Mouse (Mus musculus): ENCODE results near the gene Spag9. TPM values are rescaled to one million over a fixed set of nuclear protein-coding genes. Genes with fewer than 3 reads are reported as not detected.
A peak's percentile ranks its signal among the peaks of the same experiment; 100 is the strongest.

Spag9 gene
- polyA plus RNA-seq, 1 experiment from 2014 or later, result 40.4 TPM

- Histone ChIP-seq H3K9ac (ENCODE audit: low read depth, low read length) (no peak overlapping the region), H3K36me3 (ENCODE audit: control insufficient read depth, insufficient read depth, low read length) (peaks cover 5% of the 10 kb centered on the region; the same call in 1 of the 2 replicates), H3K4me1 (ENCODE audit: control insufficient read depth, insufficient read depth, low read length) (no peaks in the 10 kb centered on the region), H3K4me2 (no peak overlapping the region), H3K9me3 (replicated peaks; ENCODE audit: control insufficient read depth, low read length) (no peaks in the 10 kb centered on the region), H3K27ac (ENCODE audit: low read depth, low read length) (no peak overlapping the region), H3K27me3 (ENCODE audit: control insufficient read depth, insufficient read depth, low read length) (no peaks in the 10 kb centered on the region), H3K4me3 (ENCODE audit: low read depth, low read length) (no peak overlapping the region)
- 86% methylated on average over 9 of the region's 9 CpGs for WGBS (ENCODE audit: insufficient replicate concordance)
- ATAC-seq (replicated peaks; ENCODE audit: insufficient number of reproducible peaks, low FRiP score, low TSS enrichment), result no peak
Measured at GRCm38 (mm10) chr11:94122341-94123030, 126.6 kb downstream of the Spag9 start.

- Histone ChIP-seq H3K9me3 (replicated peaks; ENCODE audit: control insufficient read depth, low read length) (no peaks in the 10 kb centered on the region), H3K4me2 (no peak overlapping the region), H3K27ac (ENCODE audit: low read depth, low read length) (no peak overlapping the region), H3K4me1 (ENCODE audit: control insufficient read depth, insufficient read depth, low read length) (peaks cover 7% of the 10 kb centered on the region), H3K4me3 (ENCODE audit: low read depth, low read length) (no peak overlapping the region), H3K9ac (ENCODE audit: low read depth, low read length) (no peak overlapping the region), H3K36me3 (ENCODE audit: control insufficient read depth, insufficient read depth, low read length) (peaks cover 5% of the 10 kb centered on the region; the same call in 1 of the 2 replicates), H3K27me3 (ENCODE audit: control insufficient read depth, insufficient read depth, low read length) (no peaks in the 10 kb centered on the region)
- 91% methylated on average over 9 of the region's 9 CpGs for WGBS (ENCODE audit: insufficient replicate concordance)
- ATAC-seq (replicated peaks; ENCODE audit: insufficient number of reproducible peaks, low FRiP score, low TSS enrichment), result no peak; the same call in 1 of the 2 replicates
Measured at GRCm38 (mm10) chr11:94126701-94127100, 130.8 kb downstream of the Spag9 start.

GRCm38 (mm10) chr11:94127966-94128365, 132.1 kb downstream of the Spag9 start:
- H3K27me3 ChIP-seq (ENCODE audit: control insufficient read depth, insufficient read depth, low read length), result no peaks in the 10 kb centered on the region
- H3K4me1 ChIP-seq (ENCODE audit: control insufficient read depth, insufficient read depth, low read length), result peaks cover 7% of the 10 kb centered on the region
- H3K36me3 ChIP-seq (ENCODE audit: control insufficient read depth, insufficient read depth, low read length), result peaks cover 2% of the 10 kb centered on the region; the same call in 1 of the 2 replicates
- no peaks in the 10 kb centered on the region for H3K9me3 ChIP-seq (replicated peaks; ENCODE audit: control insufficient read depth, low read length)
- no peak overlapping the region for H3K4me2 ChIP-seq
- H3K27ac ChIP-seq (ENCODE audit: low read depth, low read length), result no peak overlapping the region
- 43% methylated on average over 5 of the region's 5 CpGs for WGBS (ENCODE audit: insufficient replicate concordance)
- H3K9ac ChIP-seq (ENCODE audit: low read depth, low read length), result no peak overlapping the region
- ATAC-seq (replicated peaks; ENCODE audit: insufficient number of reproducible peaks, low FRiP score, low TSS enrichment), result no peak; the same call in 1 of the 2 replicates
- no peak overlapping the region for H3K4me3 ChIP-seq (ENCODE audit: low read depth, low read length)

- H3K4me3 ChIP-seq (ENCODE audit: low read depth, low read length), result no peak overlapping the region
- H3K36me3 ChIP-seq (ENCODE audit: control insufficient read depth, insufficient read depth, low read length), result peaks cover 2% of the 10 kb centered on the region; the same call in 1 of the 2 replicates
- peaks cover 7% of the 10 kb centered on the region for H3K4me1 ChIP-seq (ENCODE audit: control insufficient read depth, insufficient read depth, low read length)
- no peak for ATAC-seq (replicated peaks; ENCODE audit: insufficient number of reproducible peaks, low FRiP score, low TSS enrichment)
- 87% methylated on average over 8 of the region's 8 CpGs for WGBS (ENCODE audit: insufficient replicate concordance)
- no peak overlapping the region for H3K4me2 ChIP-seq
- no peak overlapping the region for H3K9ac ChIP-seq (ENCODE audit: low read depth, low read length)
- H3K27ac ChIP-seq (ENCODE audit: low read depth, low read length), result no peak overlapping the region
- no peaks in the 10 kb centered on the region for H3K9me3 ChIP-seq (replicated peaks; ENCODE audit: control insufficient read depth, low read length)
- no peaks in the 10 kb centered on the region for H3K27me3 ChIP-seq (ENCODE audit: control insufficient read depth, insufficient read depth, low read length)
Measured at GRCm38 (mm10) chr11:94128506-94128905, 132.6 kb downstream of the Spag9 start.

DNA sequence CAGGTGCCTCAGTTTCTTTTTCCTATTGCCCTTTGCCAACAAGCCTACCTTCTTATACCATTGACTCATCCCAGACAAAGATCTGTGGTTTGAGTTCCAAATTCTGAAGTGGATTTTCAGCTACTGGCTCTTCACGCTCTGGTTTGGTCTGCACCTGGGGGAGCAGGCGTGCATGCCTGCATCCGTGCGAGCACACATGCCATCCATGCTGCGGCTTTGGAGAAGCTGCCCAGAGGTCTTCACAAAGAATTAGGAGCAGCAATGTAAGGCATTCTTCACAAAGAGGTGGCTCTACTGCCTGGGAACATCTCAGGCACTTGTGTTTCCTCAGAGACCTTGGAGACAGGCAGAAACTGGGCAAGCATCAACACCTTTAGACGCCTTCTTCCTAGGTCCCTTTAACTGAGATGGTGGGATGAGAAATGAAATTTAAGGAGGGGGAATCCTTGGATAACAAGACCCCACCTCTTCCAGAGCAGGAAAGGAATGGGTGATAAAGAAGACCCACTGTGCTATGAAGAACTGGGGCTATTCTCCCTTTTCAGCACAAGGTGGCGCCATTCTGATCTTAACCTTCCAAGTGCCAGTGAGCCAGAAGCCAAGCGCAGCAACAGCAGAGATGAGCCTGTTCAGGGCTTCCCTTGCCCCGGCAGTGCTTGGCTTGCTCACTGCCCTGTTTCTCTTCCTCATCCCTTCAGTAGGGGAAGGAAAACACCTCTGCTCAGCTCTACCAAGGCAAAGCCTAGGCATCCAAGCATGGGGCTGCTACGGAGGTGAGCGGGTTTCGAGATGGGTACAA, 133.6 kb downstream of the Spag9 start:
- no peak overlapping the region for H3K4me2 ChIP-seq
- peaks cover 16% of the 10 kb centered on the region for H3K4me1 ChIP-seq (ENCODE audit: control insufficient read depth, insufficient read depth, low read length)
- no peak for ATAC-seq (replicated peaks; ENCODE audit: insufficient number of reproducible peaks, low FRiP score, low TSS enrichment)
- 0 out of 2 replicates have a peak overlapping the region, but pooled peaks have one; percentile 43 for H3K9ac ChIP-seq (ENCODE audit: low read depth, low read length)
- 62% methylated on average over 12 of the region's 12 CpGs for WGBS (ENCODE audit: insufficient replicate concordance)
- H3K27me3 ChIP-seq (ENCODE audit: control insufficient read depth, insufficient read depth, low read length), result no peaks in the 10 kb centered on the region
- H3K9me3 ChIP-seq (replicated peaks; ENCODE audit: control insufficient read depth, low read length), result no peaks in the 10 kb centered on the region
- no peak overlapping the region for H3K27ac ChIP-seq (ENCODE audit: low read depth, low read length)
- H3K36me3 ChIP-seq (ENCODE audit: control insufficient read depth, insufficient read depth, low read length), result no peaks in the 10 kb centered on the region
- no peak overlapping the region for H3K4me3 ChIP-seq (ENCODE audit: low read depth, low read length)

DNA sequence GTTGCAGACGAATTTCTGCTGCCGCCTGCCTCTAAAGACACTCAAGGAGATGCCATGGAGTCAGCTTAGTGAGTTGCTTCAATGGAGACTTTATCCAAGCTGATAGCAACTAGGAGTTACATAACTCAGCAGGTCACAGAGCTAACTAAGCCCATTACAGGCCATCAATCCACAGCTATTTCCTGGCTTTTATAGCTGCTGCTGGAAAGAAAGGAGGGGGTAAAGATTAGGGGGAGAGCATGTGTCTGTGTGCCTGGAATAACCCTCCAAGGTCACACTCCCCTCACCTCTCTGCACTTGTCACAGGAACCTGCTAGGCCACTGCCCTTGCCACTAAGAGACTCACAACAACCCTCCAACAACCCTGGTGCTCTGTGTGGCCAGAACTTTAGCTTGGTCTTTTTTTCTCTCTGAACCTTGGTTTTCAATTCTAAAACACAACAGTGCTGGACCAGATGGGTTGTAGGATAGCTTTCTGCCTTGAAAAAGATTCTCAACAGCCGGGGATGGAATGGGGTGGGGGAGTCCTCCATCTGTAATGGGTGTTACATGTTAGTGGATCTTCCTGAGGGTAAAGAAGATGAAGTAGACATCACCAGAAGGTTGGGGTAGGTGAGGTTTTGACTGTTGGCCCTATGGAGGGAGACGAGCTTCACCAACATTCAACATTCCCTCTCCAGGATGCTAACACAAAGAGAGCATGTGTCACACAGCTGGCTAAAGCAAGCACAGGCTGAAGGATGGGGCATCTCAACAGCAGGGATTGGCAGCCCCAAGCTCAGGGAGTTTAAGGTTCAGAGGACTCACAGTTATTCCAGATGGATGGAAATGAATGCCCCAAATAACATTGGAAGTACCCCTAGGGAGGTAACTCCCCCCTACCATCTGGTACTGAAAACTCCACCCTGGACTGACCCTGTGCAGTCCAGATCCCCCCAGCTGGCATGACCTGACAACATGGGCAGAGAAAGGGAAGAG, 134.5 kb downstream of the Spag9 start:
- ATAC-seq (replicated peaks; ENCODE audit: insufficient number of reproducible peaks, low FRiP score, low TSS enrichment), result no peak
- 70% methylated on average over 4 of the region's 4 CpGs for WGBS (ENCODE audit: insufficient replicate concordance)
- no peaks in the 10 kb centered on the region for H3K9me3 ChIP-seq (replicated peaks; ENCODE audit: control insufficient read depth, low read length)
- H3K27me3 ChIP-seq (ENCODE audit: control insufficient read depth, insufficient read depth, low read length), result no peaks in the 10 kb centered on the region
- H3K36me3 ChIP-seq (ENCODE audit: control insufficient read depth, insufficient read depth, low read length), result no peaks in the 10 kb centered on the region
- H3K27ac ChIP-seq (ENCODE audit: low read depth, low read length), result no peak overlapping the region
- no peak overlapping the region for H3K4me3 ChIP-seq (ENCODE audit: low read depth, low read length)
- H3K4me2 ChIP-seq, result no peak overlapping the region
- peaks cover 26% of the 10 kb centered on the region for H3K4me1 ChIP-seq (ENCODE audit: control insufficient read depth, insufficient read depth, low read length)
- no peak overlapping the region for H3K9ac ChIP-seq (ENCODE audit: low read depth, low read length)

DNA sequence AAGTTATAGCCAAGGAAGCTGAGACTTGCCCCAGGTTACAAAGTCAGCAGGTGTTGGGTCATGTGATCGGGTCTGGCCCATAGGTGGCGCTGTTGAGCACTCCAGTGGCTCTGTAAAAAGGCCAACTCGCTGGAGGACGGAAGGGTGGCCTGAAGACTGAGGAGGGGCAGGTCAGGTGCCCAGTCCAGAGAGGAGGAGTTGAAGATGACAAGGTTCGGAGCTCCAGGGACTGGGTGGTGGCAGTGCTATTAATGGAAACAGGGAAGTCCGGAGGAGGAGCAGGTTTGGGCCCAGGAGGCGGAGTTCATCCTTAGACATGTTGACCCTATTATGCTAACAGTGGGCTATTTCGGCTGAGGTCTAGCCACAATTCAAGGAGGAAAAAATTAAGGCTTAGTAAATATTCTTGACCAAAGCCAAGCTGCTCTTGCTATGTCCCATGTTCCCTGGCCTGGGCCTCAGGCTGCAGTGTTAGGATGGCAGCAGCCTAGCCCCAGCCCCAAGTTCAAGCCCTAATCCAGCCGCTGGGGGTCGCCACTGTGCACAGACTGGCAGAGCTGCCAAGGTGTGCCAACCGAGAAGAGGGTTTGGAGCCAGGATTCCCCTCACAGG, 137.6 kb downstream of the Spag9 start:
- Histone ChIP-seq H3K4me2 (peak overlapping the region; percentile 23), H3K36me3 (ENCODE audit: control insufficient read depth, insufficient read depth, low read length) (no peaks in the 10 kb centered on the region), H3K9me3 (replicated peaks; ENCODE audit: control insufficient read depth, low read length) (no peaks in the 10 kb centered on the region), H3K9ac (ENCODE audit: low read depth, low read length) (no peak overlapping the region), H3K4me1 (ENCODE audit: control insufficient read depth, insufficient read depth, low read length) (peaks cover 49% of the 10 kb centered on the region), H3K27ac (ENCODE audit: low read depth, low read length) (peak overlapping the region; percentile 69), H3K27me3 (ENCODE audit: control insufficient read depth, insufficient read depth, low read length) (no peaks in the 10 kb centered on the region), H3K4me3 (ENCODE audit: low read depth, low read length) (no peak overlapping the region)
- WGBS (ENCODE audit: insufficient replicate concordance), result 19% methylated on average over 11 of the region's 11 CpGs
- ATAC-seq (replicated peaks; ENCODE audit: insufficient number of reproducible peaks, low FRiP score, low TSS enrichment), result 0 out of 2 replicates have a peak, but pooled peaks have one; percentile 39

Measured in heart, embryonic 11.5 days (tissue).